Mouse (Mus musculus) testis, adult 2 months (tissue): ENCODE results near the gene Hoxb5.

ENCODE experiments used
- CTCF ChIP-seq: fragments of 200-500 bp; IDR thresholded peaks from 2 replicates; pipeline ENCODE4 v1.5.1; 2012; ENCODE audit warnings: low read depth, mild to moderate bottlenecking, inconsistent platforms, low read length, moderate library complexity; ENCODE audit not compliant: control insufficient read depth, insufficient read depth, insufficient replicate concordance
- POLR2A ChIP-seq: fragments of 200-500 bp; IDR thresholded peaks from 2 replicates; pipeline ENCODE4 v1.6.1; 2012; ENCODE audit warnings: low read depth, mild to moderate bottlenecking, inconsistent platforms, low read length, moderate library complexity; ENCODE audit not compliant: control insufficient read depth

GRCm38 (mm10) chr11:96320688-96321087 is 17.6 kb downstream of the Hoxb5 start:
- TF ChIP-seq CTCF = no peak
- no peak for TF ChIP-seq POLR2A
